Mouse (Mus musculus): Measurements from ENCODE around the gene Vmn2r95.
"Not testable (repeated sequence)": the region's sequence is repeated elsewhere in the genome, so short reads cannot be mapped to it uniquely, and the experiment has no call there.

DNA sequence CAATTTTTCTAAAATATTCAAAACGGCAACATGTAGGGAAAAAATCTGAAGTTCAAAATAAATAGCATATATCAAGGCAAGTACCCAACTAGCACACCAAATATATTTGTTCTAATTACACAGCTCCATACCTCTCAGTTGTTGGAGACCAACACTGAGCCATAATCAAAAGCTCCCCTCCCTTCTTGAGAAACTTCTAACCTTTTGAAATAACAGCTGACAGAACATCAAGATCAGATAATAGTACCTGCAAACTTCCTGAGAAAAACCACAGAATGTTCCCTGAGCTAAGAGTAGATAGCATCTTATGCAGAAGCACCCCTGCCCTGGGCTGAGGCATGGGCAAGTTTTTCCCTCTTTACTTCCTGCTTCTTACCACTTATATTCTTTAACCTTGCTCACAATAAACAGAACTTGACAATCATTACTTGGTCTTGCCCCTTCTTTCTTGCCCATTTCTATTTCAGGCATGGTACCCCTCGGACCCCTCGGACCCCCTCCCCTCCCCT, 34.3 kb downstream of the Vmn2r95 start:
- not testable (repeated sequence) for TF ChIP-seq POLR2A (IDR thresholded peaks at IDR 0.05; ENCODE audit: borderline replicate concordance, low read depth, low read length); CTCF (IDR thresholded peaks at IDR 0.05; ENCODE audit: low read depth, low read length)
